Mouse (Mus musculus): ENCODE measurements around the gene Mapre1. TPM values are rescaled to one million over a fixed set of nuclear protein-coding genes. Genes with fewer than 3 reads are reported as not detected.

Mapre1 gene
- polyA plus RNA-seq (2012), result 4.9 and 6.3 TPM in 2 replicates

DNA sequence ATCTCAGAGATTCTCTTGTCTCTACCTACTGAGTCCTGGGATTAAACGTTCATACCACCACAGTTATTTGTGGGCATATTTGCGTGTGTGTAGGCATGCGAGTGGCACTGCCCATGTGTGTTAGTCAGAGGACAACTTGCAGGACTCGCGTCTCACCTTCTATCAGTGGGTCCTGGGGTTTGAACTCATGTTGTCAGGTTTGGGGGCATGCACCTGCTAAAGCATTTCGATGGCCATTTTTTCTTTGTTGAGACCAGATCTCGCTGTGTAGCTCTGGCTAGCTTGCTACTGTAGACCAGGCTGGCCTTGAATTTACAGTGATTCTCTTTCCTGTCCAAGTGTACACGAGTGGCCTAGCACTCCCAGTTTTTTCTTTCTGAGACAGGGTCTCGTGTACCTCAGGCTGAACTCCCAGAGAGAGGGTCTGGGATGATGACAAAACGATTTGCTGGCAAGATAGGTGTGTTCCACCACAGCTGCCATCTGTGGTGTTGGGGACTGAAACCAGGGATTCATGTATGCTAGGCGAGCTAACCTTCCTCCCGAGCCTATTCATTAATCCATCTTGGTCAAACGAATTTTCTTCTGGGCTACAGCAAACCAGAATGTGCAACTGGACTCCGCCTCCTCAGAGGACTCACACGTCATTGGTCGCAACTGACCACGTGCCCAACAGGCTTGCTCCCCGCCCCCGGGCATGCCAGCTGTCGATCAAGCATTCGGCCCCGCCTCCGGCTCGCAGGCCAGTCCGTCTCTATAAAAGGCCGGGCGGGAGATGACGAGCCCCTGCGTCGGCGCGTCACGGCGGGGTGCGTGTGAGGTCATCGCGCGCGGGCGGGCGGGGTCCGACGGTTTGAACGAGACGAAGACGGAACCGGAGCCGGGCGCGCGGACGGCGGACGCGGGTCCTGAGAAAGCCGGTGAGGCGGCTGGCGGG, at the start of gene Mapre1:
Gene Mapre1 (plus strand): TSS at position 775 of the 937 bp plus-strand sequence.

DNA sequence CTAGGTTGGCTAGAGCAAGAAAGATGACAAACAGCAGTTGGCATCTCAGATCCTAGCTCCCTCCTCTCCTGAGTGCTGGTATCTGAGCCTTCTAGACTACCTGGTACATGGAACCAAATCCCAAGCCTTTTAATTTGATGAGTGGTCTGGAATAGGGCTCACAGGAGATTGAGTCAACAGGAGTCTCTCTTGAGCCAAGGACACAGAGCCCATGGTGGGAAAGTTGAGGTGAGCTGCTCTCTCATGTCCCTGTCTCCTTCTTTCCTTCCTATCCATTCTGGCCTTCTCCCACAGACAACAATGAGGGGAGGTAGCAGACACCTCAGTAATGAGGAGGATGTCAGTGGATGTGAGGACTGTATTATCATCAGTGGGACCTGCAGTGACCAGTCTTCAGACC, 44.7 kb upstream of the Mapre1 start, which contains the start of gene Dnmt3c:
Gene Dnmt3c (plus strand): TSS at position 301 of the 400 bp plus-strand sequence.

DNA sequence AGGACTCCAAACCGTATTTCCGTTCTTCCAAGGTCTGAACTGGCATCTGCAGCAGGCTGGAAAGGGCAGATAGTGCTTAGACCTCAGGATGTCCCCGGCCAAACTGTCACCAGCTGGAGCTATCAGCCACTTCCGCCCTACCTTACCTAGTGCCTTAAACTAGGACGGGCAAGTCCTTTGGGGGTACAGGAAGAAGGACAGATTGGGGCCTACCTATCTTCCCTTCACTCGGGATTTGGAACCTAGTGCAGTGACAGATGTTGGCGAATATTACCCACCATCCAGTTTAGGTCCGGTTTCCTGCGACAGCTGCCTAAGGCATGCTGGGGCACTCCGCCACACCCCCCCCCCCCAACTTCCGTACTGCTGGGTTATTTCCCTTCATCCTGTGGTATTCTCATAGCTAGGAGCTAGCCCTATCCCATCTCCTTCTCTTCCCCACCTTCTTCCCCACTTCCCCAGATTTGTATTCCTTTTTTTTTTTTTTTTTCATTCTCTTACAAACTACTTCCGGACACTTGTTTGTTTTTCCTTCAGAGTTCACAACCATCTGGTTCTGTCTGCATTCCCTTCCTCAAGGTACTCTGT, 38.4 kb downstream of the Mapre1 start, which contains the start of gene Efcab8:
Gene Efcab8 (plus strand): TSS at position 538 of the 588 bp plus-strand sequence.

Other genes with a start within 250 kb of the Mapre1 start
- not detected in 2 replicates for gene 4930404H24Rik, start 248.5 kb upstream of the Mapre1 start, polyA plus RNA-seq (2012)
- 11.1 and 23.5 TPM in 2 replicates for gene Nol4l, start 211.3 kb upstream of the Mapre1 start, polyA plus RNA-seq (2012)
- 31.7 and 34.1 TPM in 2 replicates for gene Commd7, start 108.5 kb upstream of the Mapre1 start, polyA plus RNA-seq (2012)
- gene Dnmt3b, start 91.8 kb upstream of the Mapre1 start, polyA plus RNA-seq (2012), result 20.3 and 30.6 TPM in 2 replicates
- gene Dnmt3c, start 44.6 kb upstream of the Mapre1 start, polyA plus RNA-seq (2012), result 0.19 and 0.23 TPM in 2 replicates
- gene Efcab8, start 38.7 kb downstream of the Mapre1 start, polyA plus RNA-seq (2012), result 0.21 TPM in 1 of 2 replicates, not detected in the other
- not detected in 2 replicates for gene Sun5, start 129.8 kb downstream of the Mapre1 start, polyA plus RNA-seq (2012)
- 0.18 TPM in 1 of 2 replicates, not detected in the other for gene Bpifb2, start 133.8 kb downstream of the Mapre1 start, polyA plus RNA-seq (2012)
- gene Bpifb6, start 159.1 kb downstream of the Mapre1 start, polyA plus RNA-seq (2012), result not detected in 2 replicates
- gene Bpifb3, start 177.0 kb downstream of the Mapre1 start, polyA plus RNA-seq (2012), result not detected in 2 replicates
- not detected in 2 replicates for gene Bpifb4, start 196.9 kb downstream of the Mapre1 start, polyA plus RNA-seq (2012)
- not detected in 2 replicates for gene Bpifa6, start 233.7 kb downstream of the Mapre1 start, polyA plus RNA-seq (2012)